Mouse (Mus musculus): ENCODE measurements around the gene Poln.

Gene Poln

GRCm38 (mm10) chr5:34119121-34119856 is 50.0 kb downstream of the Poln start:
- in situ Hi-C loops (cut with MboI, MseI): loop anchor here (5.0 kb wide), 1 partner anchor 173 kb away; no protein-coding TSS in a partner anchor

- in situ Hi-C loops (cut with MboI, MseI): no loop called here
Observed at GRCm38 (mm10) chr5:34105681-34106080, 63.6 kb downstream of the Poln start.

- in situ Hi-C loops (cut with MboI, MseI): no loop called here
Observed at GRCm38 (mm10) chr5:34097333-34097732, 71.9 kb downstream of the Poln start.

GRCm38 (mm10) chr5:34093021-34093420 is 76.2 kb downstream of the Poln start:
- in situ Hi-C loops (cut with MboI, MseI): no loop called here

GRCm38 (mm10) chr5:34032520-34032919 is 136.7 kb downstream of the Poln start:
- in situ Hi-C loops (cut with MboI, MseI): loop anchor here (5.0 kb wide), 1 partner anchor 180 kb away; no protein-coding TSS in a partner anchor

GRCm38 (mm10) chr5:34031022-34031421 is 138.2 kb downstream of the Poln start:
- in situ Hi-C loops (cut with MboI, MseI): loop anchor here (5.0 kb wide), 1 partner anchor 179 kb away; no protein-coding TSS in a partner anchor

- in situ Hi-C loops (cut with MboI, MseI): loop anchor here (5.0 kb wide), 1 partner anchor 178 kb away; no protein-coding TSS in a partner anchor
Observed at GRCm38 (mm10) chr5:34030101-34030500, 139.1 kb downstream of the Poln start.

GRCm38 (mm10) chr5:34018968-34019367 is 150.3 kb downstream of the Poln start:
- in situ Hi-C loops (cut with MboI, MseI): no loop called here

GRCm38 (mm10) chr5:34014652-34015051 is 154.6 kb downstream of the Poln start:
- in situ Hi-C loops (cut with MboI, MseI): no loop called here

- in situ Hi-C loops (cut with MboI, MseI): loop anchor here (10.0 kb wide), 2 partner anchors 607 to 1137 kb away; no protein-coding TSS in a partner anchor
Observed at GRCm38 (mm10) chr5:34007392-34007941, 161.8 kb downstream of the Poln start.

- in situ Hi-C loops (cut with MboI, MseI): loop anchor here (10.0 kb wide), 2 partner anchors 608 to 1138 kb away; no protein-coding TSS in a partner anchor
Observed at GRCm38 (mm10) chr5:34006832-34007231, 162.4 kb downstream of the Poln start.

GRCm38 (mm10) chr5:34004618-34005017 is 164.6 kb downstream of the Poln start:
- in situ Hi-C loops (cut with MboI, MseI): loop anchor here (10.0 kb wide), 2 partner anchors 610 to 1140 kb away; no protein-coding TSS in a partner anchor

GRCm38 (mm10) chr5:34002636-34003035 is 166.6 kb downstream of the Poln start:
- in situ Hi-C loops (cut with MboI, MseI): loop anchor here (10.0 kb wide), 2 partner anchors 612 to 1142 kb away; no protein-coding TSS in a partner anchor

GRCm38 (mm10) chr5:34001401-34001800 is 167.8 kb downstream of the Poln start:
- in situ Hi-C loops (cut with MboI, MseI): loop anchor here (10.0 kb wide), 2 partner anchors 613 to 1143 kb away; no protein-coding TSS in a partner anchor

GRCm38 (mm10) chr5:34000809-34001208 is 168.4 kb downstream of the Poln start:
- in situ Hi-C loops (cut with MboI, MseI): loop anchor here (10.0 kb wide), 2 partner anchors 614 to 1144 kb away; no protein-coding TSS in a partner anchor

GRCm38 (mm10) chr5:33999466-34000090 is 169.7 kb downstream of the Poln start:
- in situ Hi-C loops (cut with MboI, MseI): loop anchor here (10.0 kb wide), 2 partner anchors 615 to 1145 kb away; no protein-coding TSS in a partner anchor

GRCm38 (mm10) chr5:33998505-33998877 is 170.8 kb downstream of the Poln start:
- in situ Hi-C loops (cut with MboI, MseI): no loop called here

- in situ Hi-C loops (cut with MboI, MseI): no loop called here
Observed at GRCm38 (mm10) chr5:33997829-33998504, 171.3 kb downstream of the Poln start.

- in situ Hi-C loops (cut with MboI, MseI): no loop called here
Observed at GRCm38 (mm10) chr5:33997051-33997741, 172.1 kb downstream of the Poln start.

- in situ Hi-C loops (cut with MboI, MseI): no loop called here
Observed at GRCm38 (mm10) chr5:33996694-33997045, 172.6 kb downstream of the Poln start.

All from T-helper 2 cell (primary cell).